Mouse (Mus musculus) forebrain, postnatal 0 days (tissue): Measurements from ENCODE around the gene Narf. TPM values are rescaled to one million over a fixed set of nuclear protein-coding genes. Genes with fewer than 3 reads are reported as not detected.

Source experiments
- ATAC-seq: fragments of 200-750 bp; cut with Nextera tagmentation; 2 replicates; pipeline ENCODE4 v1.8.0; 2017; ENCODE audit warnings: mild to moderate bottlenecking, moderate library complexity
- DNase-seq: peaks from one replicate; pipeline ENCODE4 v3.0.0-alpha.2; 2015
- H3K27ac ChIP-seq: fragments of 300-500 bp; sonication (generic); 2 replicates; pipeline ENCODE4 v1.5.1; 2014; ENCODE audit warnings: low read depth, mild to moderate bottlenecking, antibody characterized with exemption, low read length, moderate library complexity, mixed read lengths
- H3K27me3 ChIP-seq: fragments of 300-500 bp; sonication (generic); 2 replicates; pipeline ENCODE4 v1.6.1; 2014; ENCODE audit warnings: mild to moderate bottlenecking, low read length, mixed read lengths; ENCODE audit not compliant: insufficient read depth
- H3K36me3 ChIP-seq: fragments of 300-500 bp; sonication (generic); 2 replicates; pipeline ENCODE4 v1.6.1; 2014; ENCODE audit warnings: mild to moderate bottlenecking, moderate library complexity; ENCODE audit not compliant: insufficient read depth
- H3K4me1 ChIP-seq: fragments of 300-500 bp; sonication (generic); 2 replicates; pipeline ENCODE4 v1.6.1; 2014; ENCODE audit warnings: antibody characterized with exemption; ENCODE audit not compliant: insufficient read depth
- H3K4me2 ChIP-seq: fragments of 300-500 bp; sonication (generic); 2 replicates; pipeline ENCODE4 v1.6.1; 2014; ENCODE audit warnings: low read depth, mild to moderate bottlenecking, moderate library complexity
- H3K4me3 ChIP-seq: fragments of 300-500 bp; sonication (generic); 2 replicates; pipeline ENCODE4 v1.5.1; 2014; ENCODE audit warnings: low read depth, low read length, mixed read lengths
- H3K9ac ChIP-seq: fragments of 300-500 bp; sonication (generic); 2 replicates; pipeline ENCODE4 v1.6.1; 2014; ENCODE audit warnings: mild to moderate bottlenecking
- H3K9me3 ChIP-seq: fragments of 300-500 bp; sonication (generic); 2 replicates; pipeline ENCODE4 v1.6.1; 2016; ENCODE audit warnings: low read length
- CTCF ChIP-seq: sonication (generic); IDR thresholded peaks from 2 replicates; pipeline ENCODE4 v1.5.1; 2016; ENCODE audit warnings: antibody characterized with exemption, control low read depth, low read depth
- WGBS: fragments of 180-500 bp; shearing (Covaris S2); extraction: QIAGEN DNeasy Blood & Tissue Kit; methylation state at CpG from one replicate; pipeline ENCODE4 v1.1.7; 2014; 5-methylcytosine and 5-hydroxymethylcytosine counted together
- polyA plus RNA-seq: library from polyadenylated mRNA; unstranded; fragments of >200 nt; fragmentation: Nextera tagmentation; extraction: Ambion mirVana; gene quantifications from 2 replicates; pipeline ENCODE4 v1.2.1, GENCODE M21; 2015
- total RNA-seq: library from RNA; depleted of rRNA; stranded (reverse); fragments of >200 nt; gene quantifications from 2 replicates; pipeline ENCODE4 v1.2.3, GENCODE M21; 2014

Narf gene
- total and polyA plus RNA-seq, 2 experiments from 2014 or later = 42.9 to 135 TPM

DNA sequence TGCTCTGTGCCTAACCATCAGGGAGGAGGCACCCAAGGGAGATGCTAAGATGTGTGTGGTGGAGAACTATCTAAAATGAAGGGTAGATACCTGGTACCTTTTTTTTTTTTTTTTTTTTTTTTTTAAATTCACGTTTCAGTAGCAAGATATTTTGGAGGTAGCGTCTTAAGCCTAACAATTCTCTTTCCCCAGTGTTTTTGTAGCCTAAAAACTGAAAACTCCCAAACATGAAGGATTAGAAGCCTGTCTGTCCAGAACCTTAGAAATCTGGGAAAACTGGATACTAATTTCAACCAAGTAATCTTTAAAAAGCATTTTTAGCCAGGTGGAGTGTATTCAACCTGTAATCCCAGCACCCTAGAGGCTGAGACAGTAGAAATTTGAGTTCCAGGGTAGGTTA lies 24.0 kb downstream of the Narf start:
- Histone ChIP-seq H3K4me2 (peak overlapping the region; percentile 92), H3K9me3 (no peaks in the 10 kb centered on the region), H3K27ac (no peak overlapping the region), H3K9ac (peak overlapping the region; percentile 93), H3K27me3 (no peaks in the 10 kb centered on the region), H3K4me3 (peak overlapping the region; percentile 88), H3K36me3 (peaks cover 16% of the 10 kb centered on the region), H3K4me1 (peaks cover 20% of the 10 kb centered on the region)
- no peak for DNase-seq
- WGBS = 31% methylated on average over 2 of the region's 2 CpGs
- no peak for ATAC-seq
- no peak for TF ChIP-seq CTCF

DNA sequence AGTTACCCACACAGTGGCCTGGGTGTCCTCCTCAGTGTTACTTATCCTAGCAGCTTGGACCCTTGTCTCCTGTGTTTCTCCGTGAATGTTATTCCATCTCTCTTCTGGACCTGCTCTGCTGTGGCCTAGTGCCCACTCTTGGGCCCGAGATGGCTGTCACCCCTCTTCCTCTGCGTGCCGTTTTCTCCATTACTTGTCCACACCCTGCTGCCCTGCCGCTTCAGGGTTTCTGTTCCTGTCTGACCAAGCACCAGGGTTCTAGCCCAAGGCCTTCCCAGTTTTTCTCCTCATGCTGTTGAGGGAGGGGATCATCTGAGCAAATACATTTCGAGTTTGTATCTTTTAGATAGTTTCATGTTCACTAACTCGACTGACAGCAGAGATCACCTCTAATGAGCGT lies 40.5 kb downstream of the Narf start:
- TF ChIP-seq CTCF = no peak
- H3K27ac ChIP-seq = no peak overlapping the region
- H3K27me3 ChIP-seq = no peaks in the 10 kb centered on the region
- DNase-seq (no peak), ATAC-seq (no peak)
- no peak overlapping the region for H3K4me3 ChIP-seq
- 0 out of 2 replicates have a peak, but pooled peaks cover 5% of the 10 kb centered on the region for H3K36me3 ChIP-seq
- no peaks in the 10 kb centered on the region for H3K4me1 ChIP-seq
- H3K4me2 ChIP-seq = no peak overlapping the region
- H3K9me3 ChIP-seq = no peaks in the 10 kb centered on the region
- WGBS = 90% methylated on average over 8 of the region's 8 CpGs
- H3K9ac ChIP-seq = no peak overlapping the region

DNA sequence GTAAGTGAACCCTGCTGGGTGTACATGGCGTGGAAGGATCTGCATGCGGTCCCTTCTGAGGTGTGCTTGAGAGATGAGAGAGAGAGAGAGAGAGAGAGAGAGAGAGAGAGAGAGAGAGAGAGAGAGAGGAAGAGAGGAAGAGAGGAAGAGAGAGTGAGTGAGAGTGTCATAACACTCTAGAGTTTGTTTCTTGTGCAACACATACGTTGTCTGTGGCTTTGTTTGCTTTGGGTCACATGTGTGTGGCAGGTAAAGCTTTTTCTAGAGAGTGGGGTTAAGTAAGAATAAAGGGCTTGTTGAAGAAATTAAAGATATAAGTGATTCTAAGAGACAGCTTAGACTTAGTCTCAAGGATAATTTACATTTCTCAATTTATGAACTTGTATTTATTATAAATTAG lies 41.0 kb downstream of the Narf start:
- H3K36me3 ChIP-seq = 0 out of 2 replicates have a peak, but pooled peaks cover 5% of the 10 kb centered on the region
- ATAC-seq (no peak), DNase-seq (no peak)
- H3K27me3 ChIP-seq = no peaks in the 10 kb centered on the region
- no peaks in the 10 kb centered on the region for H3K9me3 ChIP-seq
- H3K4me1 ChIP-seq = no peaks in the 10 kb centered on the region
- no peak overlapping the region for H3K4me2 ChIP-seq
- no peak overlapping the region for H3K9ac ChIP-seq
- H3K4me3 ChIP-seq = no peak overlapping the region
- WGBS = 88% methylated on average over 3 of the region's 3 CpGs
- H3K27ac ChIP-seq = no peak overlapping the region
- TF ChIP-seq CTCF = no peak

DNA sequence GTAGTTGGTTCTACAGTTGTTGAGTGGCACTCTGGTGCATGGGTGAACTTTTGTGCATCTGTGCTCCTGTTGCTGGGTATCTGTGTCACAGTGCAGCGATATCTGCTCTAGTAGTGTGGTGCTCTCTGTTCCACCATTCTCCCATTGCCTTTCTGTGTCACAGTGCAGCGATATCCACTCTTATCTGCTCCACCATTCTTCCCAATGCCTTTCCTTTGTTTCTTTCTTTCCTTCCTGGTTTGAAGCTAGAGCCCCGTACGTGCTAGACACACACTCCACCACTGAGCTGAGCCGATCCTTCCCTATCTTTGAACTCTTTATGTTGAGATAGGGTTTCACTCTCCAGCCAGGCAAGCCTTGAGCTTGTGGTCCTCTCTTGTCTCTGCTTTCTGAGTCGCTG lies 45.9 kb downstream of the Narf start:
- no peak for TF ChIP-seq CTCF
- H3K4me2 ChIP-seq = no peak overlapping the region
- no peak overlapping the region for H3K27ac ChIP-seq
- H3K4me1 ChIP-seq = no peaks in the 10 kb centered on the region
- no peak for ATAC-seq
- H3K9ac ChIP-seq = no peak overlapping the region
- peaks cover 18% of the 10 kb centered on the region for H3K36me3 ChIP-seq
- H3K9me3 ChIP-seq = no peaks in the 10 kb centered on the region
- no peaks in the 10 kb centered on the region for H3K27me3 ChIP-seq
- H3K4me3 ChIP-seq = no peak overlapping the region
- WGBS = 75% methylated on average over 6 of the region's 6 CpGs
- DNase-seq = no peak

DNA sequence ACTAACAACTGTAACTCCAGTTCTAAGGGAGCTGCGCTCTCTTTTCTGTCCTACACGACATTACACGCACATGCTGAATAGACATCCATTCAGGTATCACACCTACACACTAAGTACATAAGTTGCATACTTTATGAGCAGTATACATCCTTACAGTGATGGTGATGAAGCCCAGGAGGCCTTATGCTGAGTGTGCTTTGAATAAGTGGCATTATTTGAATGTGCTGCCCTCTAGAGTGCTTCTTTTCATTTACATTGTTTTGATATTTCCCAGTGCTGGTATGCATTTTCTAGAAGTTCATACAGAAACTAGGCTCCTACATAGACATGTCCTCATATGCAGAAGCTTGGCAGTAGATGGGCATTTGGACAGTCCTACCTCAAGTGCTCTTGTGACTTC lies 52.8 kb downstream of the Narf start:
- peak; percentile 31 for TF ChIP-seq CTCF
- DNase-seq (peak; percentile 6), ATAC-seq (no peak)
- no peaks in the 10 kb centered on the region for H3K27me3 ChIP-seq
- no peak overlapping the region for H3K9ac ChIP-seq
- WGBS = 93% methylated on average over 3 of the region's 3 CpGs
- H3K4me1 ChIP-seq = no peaks in the 10 kb centered on the region
- H3K9me3 ChIP-seq = no peaks in the 10 kb centered on the region
- H3K4me2 ChIP-seq = no peak overlapping the region
- H3K27ac ChIP-seq = no peak overlapping the region
- no peak overlapping the region for H3K4me3 ChIP-seq
- H3K36me3 ChIP-seq = peaks cover 65% of the 10 kb centered on the region

DNA sequence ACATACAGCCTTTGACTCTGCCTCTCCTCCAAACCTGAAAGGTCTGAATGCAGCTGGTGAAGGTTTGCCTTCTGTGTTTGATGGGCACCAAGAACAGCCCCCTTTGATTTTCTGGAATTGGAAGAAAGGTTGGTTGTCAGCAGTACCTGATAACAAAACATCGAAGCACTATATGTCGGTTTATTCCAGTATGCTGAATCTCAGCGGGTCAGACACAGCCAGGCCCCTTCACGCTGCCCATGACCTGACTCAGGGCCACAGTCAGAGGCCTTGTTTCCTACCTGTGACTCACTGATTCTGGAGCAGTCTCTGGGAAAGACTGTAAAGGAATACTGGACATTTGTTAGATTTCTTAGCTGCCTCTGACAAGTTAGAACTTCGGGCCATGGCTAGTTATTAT lies 57.7 kb downstream of the Narf start:
- peaks cover 61% of the 10 kb centered on the region for H3K36me3 ChIP-seq
- 93% methylated on average over 5 of the region's 5 CpGs for WGBS

DNA sequence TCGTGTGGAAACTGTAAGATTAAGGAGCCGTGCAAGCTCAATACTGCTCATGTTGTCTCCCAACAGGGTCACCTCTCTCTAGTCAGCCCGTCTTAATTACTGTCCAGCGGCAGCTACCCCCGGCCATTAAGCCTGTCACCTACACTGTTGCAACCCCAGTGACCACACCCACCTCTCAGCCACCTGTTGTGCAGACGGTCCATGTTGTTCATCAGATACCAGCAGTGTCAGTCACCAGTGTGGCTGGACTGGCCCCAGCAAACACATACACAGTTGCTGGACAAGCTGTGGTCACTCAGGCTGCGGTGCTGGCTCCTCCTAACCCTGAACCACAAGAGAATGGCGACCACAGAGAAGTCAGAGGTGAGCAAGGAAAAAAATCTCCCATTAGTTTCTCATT lies 61.4 kb downstream of the Narf start:
- no peak overlapping the region for H3K27ac ChIP-seq
- H3K9ac ChIP-seq = no peak overlapping the region
- ATAC-seq = no peak
- peaks cover 69% of the 10 kb centered on the region for H3K36me3 ChIP-seq
- H3K4me2 ChIP-seq = no peak overlapping the region
- WGBS = 89% methylated on average over 8 of the region's 8 CpGs
- no peaks in the 10 kb centered on the region for H3K27me3 ChIP-seq
- DNase-seq = no peak
- H3K4me3 ChIP-seq = no peak overlapping the region
- no peak for TF ChIP-seq CTCF
- no peaks in the 10 kb centered on the region for H3K4me1 ChIP-seq
- H3K9me3 ChIP-seq = no peaks in the 10 kb centered on the region

More for the DNA sequence above, 57.7 kb downstream of the Narf start:
- Histone ChIP-seq H3K9ac (no peak overlapping the region), H3K9me3 (no peaks in the 10 kb centered on the region), H3K4me3 (no peak overlapping the region), H3K27me3 (no peaks in the 10 kb centered on the region), H3K4me2 (no peak overlapping the region), H3K27ac (no peak overlapping the region), H3K4me1 (no peaks in the 10 kb centered on the region)
- TF ChIP-seq CTCF = no peak
- ATAC-seq (no peak), DNase-seq (no peak)

DNA sequence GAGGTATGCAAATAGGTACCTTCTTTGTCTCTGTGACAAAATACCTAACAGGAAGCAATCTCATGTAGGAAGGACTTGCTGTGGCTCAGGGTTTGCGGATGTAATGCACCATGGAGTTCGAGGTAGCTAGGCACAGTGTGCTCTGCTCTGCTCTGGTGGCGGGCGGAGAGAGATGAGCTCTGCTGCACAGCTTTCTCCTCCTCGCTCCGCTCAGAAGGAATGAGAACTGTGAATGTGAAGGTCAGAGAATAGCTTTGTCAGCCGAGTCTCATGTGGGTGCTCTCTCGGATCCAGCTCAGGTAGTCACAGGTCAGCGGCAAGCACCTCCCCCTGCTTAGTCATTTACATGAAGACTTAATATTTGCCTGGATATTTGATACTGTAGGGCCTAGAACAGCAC lies 63.2 kb downstream of the Narf start:
- H3K36me3 ChIP-seq = peaks cover 72% of the 10 kb centered on the region
- 90% methylated on average over 9 of the region's 9 CpGs for WGBS
- DNase-seq (no peak), ATAC-seq (no peak)
- H3K9me3 ChIP-seq = no peaks in the 10 kb centered on the region
- no peak overlapping the region for H3K9ac ChIP-seq
- no peaks in the 10 kb centered on the region for H3K4me1 ChIP-seq
- H3K4me2 ChIP-seq = no peak overlapping the region
- TF ChIP-seq CTCF = no peak
- H3K4me3 ChIP-seq = no peak overlapping the region
- H3K27ac ChIP-seq = no peak overlapping the region
- H3K27me3 ChIP-seq = no peaks in the 10 kb centered on the region
